Mouse (Mus musculus) megakaryocyte, embryonic 14.5 days (primary cell): ENCODE data around the gene Tlr12. TPM values are rescaled to one million over a fixed set of nuclear protein-coding genes. Genes with fewer than 3 reads are reported as not detected.

Source experiments
- H3K27me3 ChIP-seq: replicated peaks from 2 replicates; pipeline ENCODE3; 2012; ENCODE audit warnings: inconsistent platforms
- H3K36me3 ChIP-seq: replicated peaks from 2 replicates; pipeline ENCODE3; 2012; ENCODE audit warnings: low read length, inconsistent platforms, mixed read lengths
- H3K4me1 ChIP-seq: 2 replicates; pipeline ENCODE4 v1.6.1; 2012; ENCODE audit warnings: inconsistent platforms
- H3K4me3 ChIP-seq: replicated peaks from 2 replicates; pipeline ENCODE3; 2012; ENCODE audit warnings: moderate library complexity, mild to moderate bottlenecking, inconsistent platforms
- H3K9me3 ChIP-seq: 2 replicates; pipeline ENCODE4 v1.6.1; 2012; ENCODE audit warnings: inconsistent platforms
- FLI1 ChIP-seq: IDR thresholded peaks from 2 replicates; pipeline ENCODE4 v1.6.1; 2012; ENCODE audit warnings: low read length, inconsistent platforms, mixed read lengths
- GATA1 ChIP-seq: IDR thresholded peaks from 3 replicates; pipeline ENCODE4 v1.6.1; 2012; ENCODE audit warnings: mixed read lengths, low read length, inconsistent platforms, borderline replicate concordance
- polyA plus RNA-seq: library from polyadenylated mRNA; stranded (reverse); fragments of >175 nt; gene quantifications from 2 replicates; pipeline ENCODE4 v1.2.3, GENCODE M21; 2012; ENCODE audit warnings: low replicate concordance; ENCODE audit not compliant: insufficient read depth

The Tlr12 gene
- polyA plus RNA-seq, 1 experiment: 1.8 TPM

GRCm38 (mm10) chr4:128648567-128649255 lies 30.3 kb upstream of the Tlr12 start:
- Histone ChIP-seq H3K4me1 (peaks cover 85% of the 10 kb centered on the region), H3K4me3 (peak overlapping the region; percentile 62), H3K27me3 (peaks cover 15% of the 10 kb centered on the region), H3K36me3 (no peaks in the 10 kb centered on the region), H3K9me3 (no peaks in the 10 kb centered on the region)
- no peak for TF ChIP-seq FLI1
- TF ChIP-seq GATA1: no peak

GRCm38 (mm10) chr4:128646762-128647161 lies 28.3 kb upstream of the Tlr12 start:
- TF ChIP-seq FLI1 (no peak), GATA1 (no peak)
- Histone ChIP-seq H3K9me3 (no peaks in the 10 kb centered on the region), H3K27me3 (peaks cover 27% of the 10 kb centered on the region), H3K4me3 (no peak overlapping the region), H3K4me1 (peaks cover 81% of the 10 kb centered on the region), H3K36me3 (no peaks in the 10 kb centered on the region)

GRCm38 (mm10) chr4:128645896-128646295 lies 27.5 kb upstream of the Tlr12 start:
- no peak for TF ChIP-seq GATA1
- no peak overlapping the region for H3K4me3 ChIP-seq
- no peaks in the 10 kb centered on the region for H3K9me3 ChIP-seq
- H3K4me1 ChIP-seq: peaks cover 78% of the 10 kb centered on the region
- H3K36me3 ChIP-seq: no peaks in the 10 kb centered on the region
- peaks cover 35% of the 10 kb centered on the region for H3K27me3 ChIP-seq

GRCm38 (mm10) chr4:128641766-128642717 lies 23.6 kb upstream of the Tlr12 start:
- TF ChIP-seq FLI1 (no peak), GATA1 (no peak)
- H3K9me3 ChIP-seq: no peaks in the 10 kb centered on the region
- peaks cover 62% of the 10 kb centered on the region for H3K27me3 ChIP-seq

GRCm38 (mm10) chr4:128638265-128638923 lies 20.0 kb upstream of the Tlr12 start:
- Histone ChIP-seq H3K27me3 (peaks cover 74% of the 10 kb centered on the region), H3K4me1 (peaks cover 55% of the 10 kb centered on the region), H3K4me3 (peak overlapping the region; percentile 77), H3K9me3 (peaks cover 6% of the 10 kb centered on the region), H3K36me3 (no peaks in the 10 kb centered on the region)
- no peak for TF ChIP-seq GATA1
- TF ChIP-seq FLI1: no peak

More at GRCm38 (mm10) chr4:128641766-128642717, 23.6 kb upstream of the Tlr12 start:
- Histone ChIP-seq H3K36me3 (no peaks in the 10 kb centered on the region), H3K4me3 (peak overlapping the region; percentile 12), H3K4me1 (peaks cover 64% of the 10 kb centered on the region)

- H3K4me3 ChIP-seq: peak overlapping the region; percentile 26
- no peak for TF ChIP-seq GATA1
- no peak for TF ChIP-seq FLI1
These were observed 18.8 kb upstream of the Tlr12 start for GRCm38 (mm10) chr4:128637250-128637649.

GRCm38 (mm10) chr4:128635894-128636585 lies 17.6 kb upstream of the Tlr12 start:
- no peaks in the 10 kb centered on the region for H3K36me3 ChIP-seq
- no peak overlapping the region for H3K4me3 ChIP-seq
- H3K4me1 ChIP-seq: peaks cover 43% of the 10 kb centered on the region
- no peak for TF ChIP-seq FLI1
- no peak for TF ChIP-seq GATA1
- H3K27me3 ChIP-seq: peaks cover 68% of the 10 kb centered on the region
- H3K9me3 ChIP-seq: peaks cover 10% of the 10 kb centered on the region

More at GRCm38 (mm10) chr4:128637250-128637649, 18.8 kb upstream of the Tlr12 start:
- H3K36me3 ChIP-seq: no peaks in the 10 kb centered on the region
- peaks cover 46% of the 10 kb centered on the region for H3K4me1 ChIP-seq
- H3K9me3 ChIP-seq: peaks cover 8% of the 10 kb centered on the region
- peaks cover 71% of the 10 kb centered on the region for H3K27me3 ChIP-seq

GRCm38 (mm10) chr4:128635451-128635850 lies 17.0 kb upstream of the Tlr12 start:
- H3K9me3 ChIP-seq: peaks cover 10% of the 10 kb centered on the region
- H3K4me3 ChIP-seq: no peak overlapping the region
- H3K27me3 ChIP-seq: peaks cover 64% of the 10 kb centered on the region
- H3K36me3 ChIP-seq: no peaks in the 10 kb centered on the region
- H3K4me1 ChIP-seq: peaks cover 46% of the 10 kb centered on the region
- no peak for TF ChIP-seq GATA1
- TF ChIP-seq FLI1: no peak

GRCm38 (mm10) chr4:128621109-128621508 lies 2.7 kb upstream of the Tlr12 start:
- no peaks in the 10 kb centered on the region for H3K36me3 ChIP-seq
- H3K9me3 ChIP-seq: peaks cover 34% of the 10 kb centered on the region
- H3K4me3 ChIP-seq: no peak overlapping the region
- peaks cover 45% of the 10 kb centered on the region for H3K4me1 ChIP-seq
- no peak for TF ChIP-seq FLI1
- TF ChIP-seq GATA1: no peak
- peaks cover 33% of the 10 kb centered on the region for H3K27me3 ChIP-seq
